Mouse (Mus musculus) neural tube, embryonic 11.5 days (tissue): ENCODE results near the gene Crhr2. TPM values are rescaled to one million over a fixed set of nuclear protein-coding genes. Genes with fewer than 3 reads are reported as not detected.

Source experiments
- ATAC-seq: fragments of 200-750 bp; cut with Nextera tagmentation; 2 replicates; pipeline ENCODE4 v1.8.0; 2017; ENCODE audit warnings: moderate number of reproducible peaks, mild to moderate bottlenecking, moderate TSS enrichment, moderate library complexity; ENCODE audit not compliant: insufficient read depth, low FRiP score, low TSS enrichment
- DNase-seq: peaks from one replicate; pipeline ENCODE4 v3.0.0-alpha.2; 2015; ENCODE audit warnings: low spot score
- H3K27ac ChIP-seq: fragments of 300-500 bp; sonication (generic); 2 replicates; pipeline ENCODE4 v1.5.1; 2014; ENCODE audit warnings: low read depth, mild to moderate bottlenecking, low read length
- H3K27me3 ChIP-seq: fragments of 300-500 bp; sonication (generic); 2 replicates; pipeline ENCODE4 v1.6.1; 2014; ENCODE audit warnings: mild to moderate bottlenecking, low read length, mixed read lengths; ENCODE audit not compliant: control insufficient read depth, insufficient read depth
- H3K36me3 ChIP-seq: fragments of 300-500 bp; sonication (generic); 2 replicates; pipeline ENCODE4 v1.6.1; 2014; ENCODE audit warnings: mild to moderate bottlenecking, low read length, moderate library complexity, mixed read lengths; ENCODE audit not compliant: control insufficient read depth, insufficient read depth
- H3K4me1 ChIP-seq: fragments of 300-500 bp; sonication (generic); 2 replicates; pipeline ENCODE4 v1.6.1; 2014; ENCODE audit warnings: low read length, mixed read lengths; ENCODE audit not compliant: control insufficient read depth, insufficient read depth
- H3K4me2 ChIP-seq: fragments of 300-500 bp; sonication (generic); 2 replicates; pipeline ENCODE4 v1.6.1; 2014; ENCODE audit warnings: low read depth, mild to moderate bottlenecking, moderate library complexity
- H3K4me3 ChIP-seq: fragments of 300-500 bp; sonication (generic); 2 replicates; pipeline ENCODE4 v1.5.1; 2014; ENCODE audit warnings: low read depth, low read length
- H3K9ac ChIP-seq: fragments of 300-500 bp; sonication (generic); 2 replicates; pipeline ENCODE4 v1.6.1; 2014; ENCODE audit warnings: mild to moderate bottlenecking, low read length
- H3K9me3 ChIP-seq: fragments of 300-500 bp; sonication (generic); 2 replicates; pipeline ENCODE4 v1.6.1; 2016; ENCODE audit warnings: low read length; ENCODE audit not compliant: control insufficient read depth
- WGBS: fragments of 180-500 bp; shearing (Covaris S2); extraction: QIAGEN DNeasy Blood & Tissue Kit; methylation state at CpG from one replicate; pipeline ENCODE4 v1.1.7; 2014; 5-methylcytosine and 5-hydroxymethylcytosine counted together
- polyA plus RNA-seq: library from polyadenylated mRNA; unstranded; fragments of >200 nt; fragmentation: Nextera tagmentation; extraction: Ambion mirVana; gene quantifications from 2 replicates; pipeline ENCODE4 v1.2.1, GENCODE M21; 2014

Crhr2 gene
- polyA plus RNA-seq, 1 experiment from 2014 or later: 0.29 TPM

GRCm38 (mm10) chr6:55169818-55170217, 37.0 kb upstream of the Crhr2 start:
- H3K36me3 ChIP-seq: no peaks in the 10 kb centered on the region
- H3K27me3 ChIP-seq: peaks cover 30% of the 10 kb centered on the region
- 62% methylated on average over 5 of the region's 5 CpGs for WGBS
- no peak overlapping the region for H3K27ac ChIP-seq
- H3K9ac ChIP-seq: no peak overlapping the region
- DNase-seq: no peak
- no peak overlapping the region for H3K4me3 ChIP-seq
- 0 out of 2 replicates have a peak, but pooled peaks cover 5% of the 10 kb centered on the region for H3K4me1 ChIP-seq
- no peaks in the 10 kb centered on the region for H3K9me3 ChIP-seq
- no peak overlapping the region for H3K4me2 ChIP-seq
- ATAC-seq: no peak

DNA sequence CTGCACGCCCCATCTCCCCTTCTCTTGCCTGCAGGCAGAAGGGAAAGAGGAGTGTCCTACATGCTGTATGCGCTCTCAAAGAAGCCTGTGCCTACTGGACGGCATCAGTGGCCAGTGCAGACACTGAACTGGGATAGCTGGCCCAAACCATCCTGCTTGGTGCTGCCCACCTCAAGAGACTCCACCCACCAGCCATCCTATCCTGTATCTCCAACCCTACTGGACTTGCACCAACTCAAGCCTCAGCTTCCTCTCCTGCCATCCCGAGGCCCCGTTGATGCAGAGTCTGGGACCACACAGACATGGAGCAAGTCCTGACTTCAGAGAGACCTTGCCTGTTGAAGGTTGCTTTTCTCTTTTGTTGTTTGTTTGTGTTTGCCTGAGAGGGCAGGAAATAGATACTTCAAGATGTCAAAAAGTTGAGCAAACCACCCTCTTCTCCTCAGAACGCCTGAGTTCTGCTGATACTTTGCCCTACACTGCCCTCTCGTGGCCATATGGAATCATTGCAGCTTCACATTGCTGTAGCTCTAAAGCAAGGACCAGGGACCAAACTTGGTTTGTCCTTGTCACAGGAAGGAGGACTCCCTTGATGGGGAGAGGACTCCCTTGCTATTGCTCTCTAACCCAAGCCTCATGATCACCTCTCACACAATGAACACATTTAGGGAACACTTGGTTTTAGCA, 34.1 kb upstream of the Crhr2 start:
- Histone ChIP-seq H3K9me3 (no peaks in the 10 kb centered on the region), H3K9ac (no peak overlapping the region), H3K4me2 (no peak overlapping the region), H3K36me3 (no peaks in the 10 kb centered on the region), H3K27ac (no peak overlapping the region), H3K27me3 (peaks cover 39% of the 10 kb centered on the region), H3K4me3 (no peak overlapping the region), H3K4me1 (no peaks in the 10 kb centered on the region)
- ATAC-seq: no peak
- 62% methylated on average over 7 of the region's 7 CpGs for WGBS
- peak; percentile 74 for DNase-seq

- H3K4me1 ChIP-seq: no peaks in the 10 kb centered on the region
- no peaks in the 10 kb centered on the region for H3K9me3 ChIP-seq
- DNase-seq (peak; percentile 33), ATAC-seq (peak; percentile 84)
- 47% methylated on average over 8 of the region's 8 CpGs for whole genome bisulfite sequencing
- H3K36me3 ChIP-seq: no peaks in the 10 kb centered on the region
- H3K9ac ChIP-seq: no peak overlapping the region
- no peak overlapping the region for H3K4me3 ChIP-seq
- no peak overlapping the region for H3K4me2 ChIP-seq
- H3K27ac ChIP-seq: no peak overlapping the region
- peaks cover 57% of the 10 kb centered on the region for H3K27me3 ChIP-seq
Measured at GRCm38 (mm10) chr6:55163046-55163584, 30.3 kb upstream of the Crhr2 start.

DNA sequence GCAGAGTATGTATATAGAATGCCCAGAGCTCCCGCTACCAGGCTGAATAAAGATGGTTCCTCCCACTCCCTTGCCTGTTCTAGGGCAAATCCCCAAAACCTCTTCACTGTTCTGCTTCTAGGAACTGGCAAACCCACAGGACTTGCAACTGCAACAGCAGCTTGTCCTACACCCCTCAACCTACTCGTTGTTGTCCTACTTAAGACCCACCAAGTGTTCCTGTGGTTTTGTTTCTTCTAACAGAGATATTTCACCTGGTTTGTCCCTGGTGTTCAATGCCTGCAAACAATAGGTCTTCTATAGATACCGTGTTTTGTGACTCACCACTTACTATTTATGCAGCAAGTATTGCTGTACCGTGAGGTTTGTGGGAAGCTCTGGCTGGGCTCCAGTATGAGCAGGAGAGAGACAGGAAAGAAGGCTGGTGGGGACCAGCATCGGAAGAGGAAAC, 28.5 kb upstream of the Crhr2 start:
- no peak overlapping the region for H3K4me2 ChIP-seq
- H3K36me3 ChIP-seq: no peaks in the 10 kb centered on the region
- ATAC-seq (no peak), DNase-seq (no peak)
- no peak overlapping the region for H3K4me3 ChIP-seq
- H3K4me1 ChIP-seq: no peaks in the 10 kb centered on the region
- H3K27me3 ChIP-seq: peaks cover 49% of the 10 kb centered on the region
- H3K9ac ChIP-seq: no peak overlapping the region
- no peak overlapping the region for H3K27ac ChIP-seq
- 88% methylated on average over 5 of the region's 5 CpGs for WGBS
- H3K9me3 ChIP-seq: no peaks in the 10 kb centered on the region

DNA sequence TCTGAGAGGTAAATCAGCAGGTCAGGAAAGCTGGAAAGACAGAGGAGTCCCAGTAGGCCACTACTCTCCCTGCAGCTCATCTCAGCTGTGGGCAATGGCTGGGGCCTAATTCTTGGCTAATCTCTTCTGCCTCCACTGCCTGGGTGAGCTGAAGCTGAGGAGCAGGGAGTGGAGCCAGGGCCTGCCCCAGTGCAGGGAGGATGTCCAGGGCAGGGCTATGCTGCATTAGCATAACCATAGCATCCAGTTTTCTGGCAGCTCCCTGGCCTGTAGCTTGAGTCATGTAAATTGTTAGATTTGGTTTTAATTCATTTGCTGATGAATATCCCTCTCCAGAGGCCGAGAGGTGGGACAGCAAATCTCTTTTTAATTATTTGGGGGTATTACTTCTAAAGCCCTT, 26.4 kb upstream of the Crhr2 start:
- whole genome bisulfite sequencing: 65% methylated on average over 1 of the region's 1 CpGs
- no peak overlapping the region for H3K9ac ChIP-seq
- H3K27me3 ChIP-seq: peaks cover 33% of the 10 kb centered on the region
- no peaks in the 10 kb centered on the region for H3K9me3 ChIP-seq
- no peak overlapping the region for H3K4me3 ChIP-seq
- H3K36me3 ChIP-seq: no peaks in the 10 kb centered on the region
- no peak overlapping the region for H3K4me2 ChIP-seq
- no peak overlapping the region for H3K27ac ChIP-seq
- H3K4me1 ChIP-seq: no peaks in the 10 kb centered on the region
- ATAC-seq (no peak), DNase-seq (no peak)

- WGBS: 88% methylated on average over 3 of the region's 3 CpGs
Measured at GRCm38 (mm10) chr6:55152226-55152625, 19.4 kb upstream of the Crhr2 start.

GRCm38 (mm10) chr6:55146138-55146537, 13.3 kb upstream of the Crhr2 start:
- no peak overlapping the region for H3K27ac ChIP-seq
- H3K27me3 ChIP-seq: no peaks in the 10 kb centered on the region
- no peak for DNase-seq
- no peak for ATAC-seq
- no peaks in the 10 kb centered on the region for H3K4me1 ChIP-seq
- no peak overlapping the region for H3K4me3 ChIP-seq
- 34% methylated on average over 4 of the region's 4 CpGs for WGBS
- no peaks in the 10 kb centered on the region for H3K36me3 ChIP-seq
- no peaks in the 10 kb centered on the region for H3K9me3 ChIP-seq
- no peak overlapping the region for H3K9ac ChIP-seq
- no peak overlapping the region for H3K4me2 ChIP-seq

More at GRCm38 (mm10) chr6:55152226-55152625, 19.4 kb upstream of the Crhr2 start:
- no peak for DNase-seq
- ATAC-seq: no peak
- Histone ChIP-seq H3K4me2 (no peak overlapping the region), H3K27me3 (no peaks in the 10 kb centered on the region), H3K36me3 (no peaks in the 10 kb centered on the region), H3K4me1 (no peaks in the 10 kb centered on the region), H3K9ac (no peak overlapping the region), H3K27ac (no peak overlapping the region), H3K4me3 (no peak overlapping the region), H3K9me3 (no peaks in the 10 kb centered on the region)

- Histone ChIP-seq H3K4me1 (no peaks in the 10 kb centered on the region), H3K36me3 (no peaks in the 10 kb centered on the region), H3K27ac (no peak overlapping the region), H3K9ac (no peak overlapping the region), H3K4me2 (no peak overlapping the region), H3K9me3 (no peaks in the 10 kb centered on the region), H3K27me3 (no peaks in the 10 kb centered on the region), H3K4me3 (no peak overlapping the region)
- DNase-seq (no peak), ATAC-seq (no peak)
- WGBS: 69% methylated on average over 5 of the region's 5 CpGs
Measured at GRCm38 (mm10) chr6:55145285-55145684, 12.5 kb upstream of the Crhr2 start.

DNA sequence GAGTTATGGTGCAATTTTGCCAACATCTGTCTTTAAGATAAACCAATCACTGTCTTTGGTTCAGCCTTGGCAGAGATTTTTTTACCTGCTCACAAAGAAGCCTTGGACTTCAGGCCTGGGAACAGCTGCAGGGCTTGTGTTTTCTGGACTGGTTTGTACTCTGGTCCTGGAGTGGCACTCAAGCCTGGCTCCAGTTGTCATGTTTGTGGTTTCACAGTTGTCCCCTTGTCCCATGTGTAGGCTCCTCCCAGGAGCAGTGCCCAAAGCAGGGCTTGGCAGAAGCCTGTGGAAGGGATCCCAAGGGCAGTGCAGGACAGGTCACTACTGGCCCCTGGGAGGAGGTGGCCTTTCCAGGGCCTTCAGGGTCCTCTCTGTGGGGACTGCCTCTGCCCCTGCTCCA, 5.5 kb upstream of the Crhr2 start:
- H3K4me2 ChIP-seq: no peak overlapping the region
- H3K36me3 ChIP-seq: no peaks in the 10 kb centered on the region
- no peaks in the 10 kb centered on the region for H3K4me1 ChIP-seq
- no peak overlapping the region for H3K4me3 ChIP-seq
- H3K9me3 ChIP-seq: no peaks in the 10 kb centered on the region
- H3K27me3 ChIP-seq: no peaks in the 10 kb centered on the region
- no peak overlapping the region for H3K27ac ChIP-seq
- no peak for DNase-seq
- no peak for ATAC-seq
- H3K9ac ChIP-seq: no peak overlapping the region
